Mouse (Mus musculus): Measurements from ENCODE around the gene Lrp4. TPM values are rescaled to one million over a fixed set of nuclear protein-coding genes. Genes with fewer than 3 reads are reported as not detected.

Gene Lrp4
- polyA plus RNA-seq, 2 experiments, result 0.58 to 0.70 TPM

- Histone ChIP-seq H3K4me3 (ENCODE audit: insufficient read depth in 1 of 2, low read depth in 2 of 2, low read length in 2 of 2) (no peak overlapping the region), H3K27me3 (ENCODE audit: control insufficient read depth, insufficient read depth, low read length) (no peaks in the 10 kb centered on the region; the same call in 1 of the 2 replicates), H3K9me3 (ENCODE audit: control insufficient read depth, low read length) (no peaks in the 10 kb centered on the region), H3K36me3 (replicated peaks; ENCODE audit: control insufficient read depth, insufficient read depth, low read depth) (no peaks in the 10 kb centered on the region), H3K27ac (no peak overlapping the region), H3K9ac (replicated peaks) (no peak overlapping the region), H3K4me1 (replicated peaks; ENCODE audit: control insufficient read depth in 2 of 2, insufficient read depth in 2 of 2, low read length in 1 of 2) (no peaks in the 10 kb centered on the region), H3K4me2 (ENCODE audit: low read depth) (no peak overlapping the region)
- no peak for ATAC-seq (ENCODE audit: insufficient read depth)
- 55% methylated on average over 3 of the region's 3 CpGs for WGBS (ENCODE audit: insufficient replicate concordance)
- no peak for DNase-seq (ENCODE audit: low read depth in 3 of 3, low spot score in 3 of 3)
- TF ChIP-seq CTCF (IDR thresholded peaks at IDR 0.05; ENCODE audit: low read depth), result no peak
- TF ChIP-seq EP300 (IDR thresholded peaks at IDR 0.05; ENCODE audit: low read depth), result no peak
Measured at GRCm38 (mm10) chr2:91465934-91466333, 8.6 kb downstream of the Lrp4 start.

GRCm38 (mm10) chr2:91467613-91468012 is 10.3 kb downstream of the Lrp4 start:
- no peak for ATAC-seq (ENCODE audit: insufficient read depth)
- Histone ChIP-seq H3K9ac (replicated peaks) (no peak overlapping the region), H3K9me3 (ENCODE audit: control insufficient read depth, low read length) (no peaks in the 10 kb centered on the region), H3K27ac (no peak overlapping the region), H3K4me2 (ENCODE audit: low read depth) (no peak overlapping the region), H3K36me3 (replicated peaks; ENCODE audit: control insufficient read depth, insufficient read depth, low read depth) (no peaks in the 10 kb centered on the region), H3K27me3 (ENCODE audit: control insufficient read depth, insufficient read depth, low read length) (no peaks in the 10 kb centered on the region), H3K4me3 (ENCODE audit: insufficient read depth in 1 of 2, low read depth in 2 of 2, low read length in 2 of 2) (no peak overlapping the region), H3K4me1 (replicated peaks; ENCODE audit: control insufficient read depth in 2 of 2, insufficient read depth in 2 of 2, low read length in 1 of 2) (no peaks in the 10 kb centered on the region)
- WGBS (ENCODE audit: insufficient replicate concordance), result 69% methylated on average over 8 of the region's 8 CpGs
- no peak for TF ChIP-seq CTCF (IDR thresholded peaks at IDR 0.05; ENCODE audit: low read depth)
- TF ChIP-seq EP300 (IDR thresholded peaks at IDR 0.05; ENCODE audit: low read depth), result no peak
- DNase-seq (ENCODE audit: low read depth in 3 of 3, low spot score in 3 of 3), result no peak

- Histone ChIP-seq H3K36me3 (replicated peaks; ENCODE audit: control insufficient read depth, insufficient read depth, low read depth) (no peaks in the 10 kb centered on the region), H3K9me3 (ENCODE audit: control insufficient read depth, low read length) (no peaks in the 10 kb centered on the region), H3K4me1 (replicated peaks; ENCODE audit: control insufficient read depth in 2 of 2, insufficient read depth in 2 of 2, low read length in 1 of 2) (no peaks in the 10 kb centered on the region), H3K9ac (replicated peaks) (no peak overlapping the region), H3K27me3 (ENCODE audit: control insufficient read depth, insufficient read depth, low read length) (no peaks in the 10 kb centered on the region), H3K4me3 (ENCODE audit: insufficient read depth in 1 of 2, low read depth in 2 of 2, low read length in 2 of 2) (no peak overlapping the region), H3K4me2 (ENCODE audit: low read depth) (no peak overlapping the region), H3K27ac (no peak overlapping the region)
- no peak for DNase-seq (ENCODE audit: low read depth in 3 of 3, low spot score in 3 of 3)
- no peak for TF ChIP-seq EP300 (IDR thresholded peaks at IDR 0.05; ENCODE audit: low read depth)
- no peak for TF ChIP-seq CTCF (IDR thresholded peaks at IDR 0.05; ENCODE audit: low read depth)
- no peak for ATAC-seq (ENCODE audit: insufficient read depth)
- 38% methylated on average over 7 of the region's 7 CpGs for WGBS (ENCODE audit: insufficient replicate concordance)
Measured at GRCm38 (mm10) chr2:91470055-91470647, 12.8 kb downstream of the Lrp4 start.

GRCm38 (mm10) chr2:91474358-91474757 is 17.0 kb downstream of the Lrp4 start:
- H3K4me3 ChIP-seq (ENCODE audit: insufficient read depth in 1 of 2, low read depth in 2 of 2, low read length in 2 of 2), result no peak overlapping the region
- 64% methylated on average over 12 of the region's 12 CpGs for WGBS (ENCODE audit: insufficient replicate concordance)
- no peaks in the 10 kb centered on the region for H3K9me3 ChIP-seq (ENCODE audit: control insufficient read depth, low read length)
- H3K36me3 ChIP-seq (replicated peaks; ENCODE audit: control insufficient read depth, insufficient read depth, low read depth), result no peaks in the 10 kb centered on the region
- ATAC-seq (ENCODE audit: insufficient read depth) (no peak), DNase-seq (ENCODE audit: low read depth in 3 of 3, low spot score in 3 of 3) (no peak)
- no peaks in the 10 kb centered on the region for H3K4me1 ChIP-seq (replicated peaks; ENCODE audit: control insufficient read depth in 2 of 2, insufficient read depth in 2 of 2, low read length in 1 of 2)
- H3K27me3 ChIP-seq (ENCODE audit: control insufficient read depth, insufficient read depth, low read length), result no peaks in the 10 kb centered on the region
- H3K4me2 ChIP-seq (ENCODE audit: low read depth), result no peak overlapping the region
- no peak overlapping the region for H3K27ac ChIP-seq
- H3K9ac ChIP-seq (replicated peaks), result no peak overlapping the region
- no peak for TF ChIP-seq EP300 (IDR thresholded peaks at IDR 0.05; ENCODE audit: low read depth)
- no peak for TF ChIP-seq CTCF (IDR thresholded peaks at IDR 0.05; ENCODE audit: low read depth)

GRCm38 (mm10) chr2:91475791-91476190 is 18.5 kb downstream of the Lrp4 start:
- TF ChIP-seq CTCF (IDR thresholded peaks at IDR 0.05; ENCODE audit: low read depth), result no peak
- TF ChIP-seq EP300 (IDR thresholded peaks at IDR 0.05; ENCODE audit: low read depth), result no peak
- H3K4me3 ChIP-seq (ENCODE audit: insufficient read depth in 1 of 2, low read depth in 2 of 2, low read length in 2 of 2), result no peak overlapping the region
- no peak overlapping the region for H3K27ac ChIP-seq
- H3K27me3 ChIP-seq (ENCODE audit: control insufficient read depth, insufficient read depth, low read length), result no peaks in the 10 kb centered on the region
- H3K9me3 ChIP-seq (ENCODE audit: control insufficient read depth, low read length), result no peaks in the 10 kb centered on the region
- H3K4me1 ChIP-seq (replicated peaks; ENCODE audit: control insufficient read depth in 2 of 2, insufficient read depth in 2 of 2, low read length in 1 of 2), result no peaks in the 10 kb centered on the region
- H3K4me2 ChIP-seq (ENCODE audit: low read depth), result no peak overlapping the region
- ATAC-seq (ENCODE audit: insufficient read depth), result no peak
- H3K36me3 ChIP-seq (replicated peaks; ENCODE audit: control insufficient read depth, insufficient read depth, low read depth), result no peaks in the 10 kb centered on the region
- DNase-seq (ENCODE audit: low read depth in 3 of 3, low spot score in 3 of 3), result no peak
- 56% methylated on average over 7 of the region's 7 CpGs for WGBS (ENCODE audit: insufficient replicate concordance)
- H3K9ac ChIP-seq (replicated peaks), result no peak overlapping the region

Measured in liver, embryonic 14.5 days (tissue).